Mouse (Mus musculus) kidney, adult 2 months (tissue): ENCODE measurements around the gene Krtap10-10. TPM values are rescaled to one million over a fixed set of nuclear protein-coding genes. Genes with fewer than 3 reads are reported as not detected.

Experiments
- DNase-seq: peaks from one replicate; pipeline ENCODE4 v3.0.0; 2021
- H3K27ac ChIP-seq: fragments of 200-500 bp; 2 replicates; pipeline ENCODE4 v1.5.1; 2012; ENCODE audit warnings: low read depth, low read length, control low read depth, inconsistent platforms; ENCODE audit not compliant: insufficient read depth
- H3K27me3 ChIP-seq: fragments of 200-500 bp; replicated peaks from 2 replicates; pipeline ENCODE4 v1.6.1; 2012; ENCODE audit warnings: mild to moderate bottlenecking, moderate library complexity, low read length, inconsistent platforms; ENCODE audit not compliant: control insufficient read depth, insufficient read depth
- H3K36me3 ChIP-seq: fragments of 200-500 bp; 2 replicates; pipeline ENCODE4 v1.6.1; 2012; ENCODE audit warnings: mild to moderate bottlenecking, moderate library complexity, low read length, inconsistent platforms; ENCODE audit not compliant: control insufficient read depth, insufficient read depth
- H3K4me1 ChIP-seq: fragments of 200-500 bp; 2 replicates; pipeline ENCODE4 v1.6.1; 2011; ENCODE audit warnings: low read length; ENCODE audit not compliant: control insufficient read depth, insufficient read depth
- H3K4me3 ChIP-seq: fragments of 200-500 bp; 2 replicates; pipeline ENCODE4 v1.5.1; 2011; ENCODE audit warnings: mild to moderate bottlenecking, low read depth, low read length, control low read depth; ENCODE audit not compliant: insufficient read depth
- CTCF ChIP-seq: fragments of 200-500 bp; conservative IDR thresholded peaks from 2 replicates; pipeline ENCODE4 v1.5.1; 2011; ENCODE audit warnings: low read depth, mild to moderate bottlenecking, control low read depth, low read length, moderate library complexity, mixed read lengths; ENCODE audit not compliant: insufficient read depth, insufficient read length
- POLR2A ChIP-seq: fragments of 200-500 bp; IDR thresholded peaks from one replicate; pipeline ENCODE4 v1.6.1; 2011; ENCODE audit warnings: low read depth, low read length, control low read depth
- WGBS: fragments of 180-500 bp; shearing (Covaris S2); methylation state at CpG from one replicate; pipeline ENCODE4 v1.1.7; 2018; 5-methylcytosine and 5-hydroxymethylcytosine counted together
- polyA plus RNA-seq: library from polyadenylated mRNA; depleted of rRNA; stranded (reverse); fragments of >200 nt; gene quantifications from 2 replicates; pipeline ENCODE4 v1.2.3, GENCODE M21; 2012; rRNA removed

Gene Krtap10-10
- polyA plus RNA-seq, 1 experiment: not detected

DNA sequence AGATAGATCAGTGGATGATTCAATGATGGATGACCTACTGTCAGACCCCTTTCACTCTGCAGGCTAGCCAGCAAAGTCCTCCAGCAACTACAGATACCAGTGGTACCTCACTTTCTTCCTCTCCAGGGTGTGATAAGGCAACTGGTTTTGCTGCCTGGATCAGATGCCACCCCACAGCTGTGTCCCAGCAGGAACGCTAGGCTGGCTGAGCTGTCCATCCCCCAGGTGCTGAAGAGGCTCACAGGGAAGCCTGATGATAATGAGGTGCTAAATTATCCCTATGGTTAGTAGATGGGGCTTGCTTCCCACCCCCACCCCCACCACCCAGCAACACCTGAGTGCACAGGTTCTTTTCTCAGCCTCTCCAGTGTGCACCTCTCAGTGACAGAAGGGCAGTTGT lies 31.8 kb downstream of the Krtap10-10 start:
- DNase-seq: no peak
- Histone ChIP-seq H3K27me3 (no peaks in the 10 kb centered on the region), H3K36me3 (no peaks in the 10 kb centered on the region), H3K4me1 (no peaks in the 10 kb centered on the region), H3K4me3 (no peak overlapping the region), H3K27ac (no peak overlapping the region)
- TF ChIP-seq POLR2A: no peak
- TF ChIP-seq CTCF: no peak
- WGBS: 23% methylated on average over 1 of the region's 1 CpGs

- no peaks in the 10 kb centered on the region for H3K27me3 ChIP-seq
- no peak overlapping the region for H3K27ac ChIP-seq
- H3K36me3 ChIP-seq: no peaks in the 10 kb centered on the region
- DNase-seq: no peak
- 91% methylated on average over 7 of the region's 7 CpGs for WGBS
- H3K4me3 ChIP-seq: no peak overlapping the region
- H3K4me1 ChIP-seq: no peaks in the 10 kb centered on the region
- TF ChIP-seq POLR2A (no peak), CTCF (no peak)
Observed at GRCm38 (mm10) chr10:77869651-77870050, 33.9 kb downstream of the Krtap10-10 start.

DNA sequence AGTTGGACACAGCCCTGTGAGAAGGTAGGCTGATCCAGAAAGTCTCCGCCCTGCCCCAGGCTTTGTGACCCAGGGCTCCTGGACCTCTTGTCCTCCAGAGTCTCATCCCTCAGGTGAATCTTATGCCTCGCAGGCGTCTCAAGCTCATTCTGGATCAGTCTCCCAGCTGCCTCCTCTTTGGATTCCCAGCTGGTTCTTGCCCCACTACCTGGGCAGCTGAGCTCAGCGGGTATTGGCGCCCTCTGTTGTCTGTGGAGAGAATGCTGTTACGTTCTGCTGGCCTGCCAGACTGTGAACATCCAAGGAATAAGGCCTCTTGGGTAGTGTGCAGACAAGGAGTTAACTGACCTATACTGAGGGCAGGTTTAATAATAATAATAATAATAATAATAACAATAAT lies 43.2 kb downstream of the Krtap10-10 start:
- Histone ChIP-seq H3K36me3 (no peaks in the 10 kb centered on the region), H3K27ac (no peak overlapping the region), H3K27me3 (no peaks in the 10 kb centered on the region), H3K4me3 (no peak overlapping the region), H3K4me1 (no peaks in the 10 kb centered on the region)
- WGBS: 65% methylated on average over 6 of the region's 6 CpGs
- TF ChIP-seq CTCF: peak; percentile 70
- TF ChIP-seq POLR2A: no peak
- DNase-seq: peak; percentile 47

GRCm38 (mm10) chr10:77880305-77880704 lies 44.6 kb downstream of the Krtap10-10 start:
- no peaks in the 10 kb centered on the region for H3K27me3 ChIP-seq
- no peaks in the 10 kb centered on the region for H3K4me1 ChIP-seq
- no peaks in the 10 kb centered on the region for H3K36me3 ChIP-seq
- TF ChIP-seq CTCF (peak; percentile 33; the same call in 1 of the 2 replicates), POLR2A (no peak)
- DNase-seq: no peak
- WGBS: 57% methylated on average over 3 of the region's 3 CpGs
- no peak overlapping the region for H3K27ac ChIP-seq
- no peak overlapping the region for H3K4me3 ChIP-seq

DNA sequence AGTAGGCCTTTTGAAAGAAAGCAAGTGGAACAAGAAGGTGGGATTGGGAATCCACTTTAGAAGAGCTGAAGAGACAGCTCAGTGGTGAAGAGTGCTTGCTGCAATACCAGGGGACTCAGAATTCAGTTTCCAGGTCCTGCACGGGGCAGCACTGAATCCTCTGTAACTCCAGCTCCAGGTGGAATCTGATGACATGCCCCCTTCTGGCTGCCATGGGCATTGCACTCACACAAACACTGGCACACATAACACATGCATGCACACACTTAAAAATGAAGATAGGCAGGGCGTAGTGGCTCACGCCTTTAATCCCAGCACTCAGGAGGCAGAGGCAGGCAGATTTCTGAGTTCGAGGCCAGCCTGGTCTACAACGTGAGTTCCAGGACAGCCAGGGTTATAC lies 46.8 kb downstream of the Krtap10-10 start:
- DNase-seq: no peak
- H3K27me3 ChIP-seq: no peaks in the 10 kb centered on the region
- no peak overlapping the region for H3K27ac ChIP-seq
- 86% methylated on average over 5 of the region's 5 CpGs for WGBS
- no peak overlapping the region for H3K4me3 ChIP-seq
- TF ChIP-seq POLR2A (no peak), CTCF (peak; percentile 27; the same call in 1 of the 2 replicates)
- H3K36me3 ChIP-seq: no peaks in the 10 kb centered on the region
- no peaks in the 10 kb centered on the region for H3K4me1 ChIP-seq

DNA sequence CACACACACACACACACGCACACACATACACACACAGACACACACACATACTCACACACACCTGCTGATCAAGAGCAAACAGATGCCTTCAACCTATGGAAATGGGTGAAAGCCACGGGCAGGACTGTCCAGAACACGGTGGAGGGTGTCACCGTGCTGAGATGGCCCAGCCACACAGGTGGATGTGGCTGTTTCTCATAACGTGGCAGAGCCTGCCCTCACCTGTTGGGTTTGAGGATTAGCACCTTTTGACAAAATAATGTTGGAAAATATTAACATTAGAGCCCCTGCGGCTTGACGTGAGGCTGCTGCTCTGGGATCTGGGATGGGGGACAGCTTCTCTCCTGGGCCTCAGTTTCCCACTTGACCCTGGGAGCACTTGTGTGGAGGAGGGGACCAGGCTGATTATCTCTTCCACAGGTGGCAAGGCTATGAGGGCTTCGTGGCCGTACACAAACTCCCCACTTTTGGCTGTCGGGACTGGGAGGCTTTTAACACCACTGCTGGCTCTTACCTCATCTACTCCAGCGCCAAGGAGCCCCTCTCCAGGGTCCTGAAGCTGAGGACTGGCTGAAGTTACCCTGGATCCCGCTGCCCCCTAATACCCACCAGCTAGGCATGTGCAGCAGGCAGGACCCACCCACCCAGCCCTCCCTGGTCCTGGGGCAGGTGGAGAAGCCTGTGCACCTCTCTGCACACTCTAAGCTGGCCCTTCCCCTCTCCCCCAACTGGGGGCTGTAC lies 50.4 kb downstream of the Krtap10-10 start:
- Histone ChIP-seq H3K36me3 (no peaks in the 10 kb centered on the region), H3K4me1 (no peaks in the 10 kb centered on the region), H3K27ac (no peak overlapping the region), H3K4me3 (no peak overlapping the region), H3K27me3 (no peaks in the 10 kb centered on the region)
- TF ChIP-seq POLR2A (no peak), CTCF (peak; percentile 38; the same call in 1 of the 2 replicates)
- WGBS: 45% methylated on average over 12 of the region's 12 CpGs
- DNase-seq: no peak

Other genes starting within 250 kb of the Krtap10-10 start
- 241 and 269 TPM in 2 replicates for gene Sumo3, start 229.8 kb upstream of the Krtap10-10 start, polyA plus RNA-seq
- not detected in 2 replicates for gene Gm49325, start 229.8 kb upstream of the Krtap10-10 start, polyA plus RNA-seq
- 29.9 and 33.8 TPM in 2 replicates for gene Ube2g2, start 213.7 kb upstream of the Krtap10-10 start, polyA plus RNA-seq
- 0.86 and 1.2 TPM in 2 replicates for gene Tspear, start 149.4 kb upstream of the Krtap10-10 start, polyA plus RNA-seq
- not detected in 2 replicates for gene Gm19402, start 145.2 kb upstream of the Krtap10-10 start, polyA plus RNA-seq
- not detected in 2 replicates for gene Gm9508, start 138.7 kb upstream of the Krtap10-10 start, polyA plus RNA-seq
- not detected in 2 replicates for gene Gm10272, start 129.3 kb upstream of the Krtap10-10 start, polyA plus RNA-seq
- not detected in 2 replicates for gene Gm10024, start 124.5 kb upstream of the Krtap10-10 start, polyA plus RNA-seq
- not detected in 2 replicates for gene Gm10142, start 120.1 kb upstream of the Krtap10-10 start, polyA plus RNA-seq
- not detected in 2 replicates for gene Krtap12-1, start 115.3 kb upstream of the Krtap10-10 start, polyA plus RNA-seq
- not detected in 2 replicates for gene Gm10100, start 109.5 kb upstream of the Krtap10-10 start, polyA plus RNA-seq
- gene Gm18596, start 93.3 kb upstream of the Krtap10-10 start, polyA plus RNA-seq: not detected in 2 replicates
- gene Gm9736, start 84.6 kb upstream of the Krtap10-10 start, polyA plus RNA-seq: not detected in 2 replicates
- not detected in 2 replicates for gene Gm3233, start 76.3 kb upstream of the Krtap10-10 start, polyA plus RNA-seq
- not detected in 2 replicates for gene Gm3238, start 64.6 kb upstream of the Krtap10-10 start, polyA plus RNA-seq
- gene Gm7138, start 59.0 kb upstream of the Krtap10-10 start, polyA plus RNA-seq: not detected in 2 replicates
- not detected in 2 replicates for gene Gm3250, start 53.4 kb upstream of the Krtap10-10 start, polyA plus RNA-seq
- not detected in 2 replicates for gene Gm7137, start 47.7 kb upstream of the Krtap10-10 start, polyA plus RNA-seq
- gene Gm9639, start 40.9 kb upstream of the Krtap10-10 start, polyA plus RNA-seq: not detected in 2 replicates
- not detected in 2 replicates for gene Gm19668, start 36.8 kb upstream of the Krtap10-10 start, polyA plus RNA-seq
- gene Gm9507, start 24.1 kb upstream of the Krtap10-10 start, polyA plus RNA-seq: not detected in 2 replicates
- not detected in 2 replicates for gene Gm2696, start 21.3 kb upstream of the Krtap10-10 start, polyA plus RNA-seq
- not detected in 2 replicates for gene Krtap10-4, start 8.9 kb upstream of the Krtap10-10 start, polyA plus RNA-seq
- gene Gm36176, start 10.9 kb downstream of the Krtap10-10 start, polyA plus RNA-seq: not detected in 2 replicates
- not detected in 2 replicates for gene Gm10318, start 16.9 kb downstream of the Krtap10-10 start, polyA plus RNA-seq
- not detected in 2 replicates for gene Gm3285, start 26.0 kb downstream of the Krtap10-10 start, polyA plus RNA-seq
- gene Lrrc3, start 66.6 kb downstream of the Krtap10-10 start, polyA plus RNA-seq: 8.4 and 8.6 TPM in 2 replicates
- 0.53 and 1.2 TPM in 2 replicates for gene Trpm2, start 134.6 kb downstream of the Krtap10-10 start, polyA plus RNA-seq
- gene 1810043G02Rik, start 142.6 kb downstream of the Krtap10-10 start, polyA plus RNA-seq: 60.5 and 75.3 TPM in 2 replicates
- gene Pfkl, start 174.1 kb downstream of the Krtap10-10 start, polyA plus RNA-seq: 100 and 107 TPM in 2 replicates
- gene Dnmt3l, start 206.0 kb downstream of the Krtap10-10 start, polyA plus RNA-seq: 0.34 and 1.1 TPM in 2 replicates
- gene Aire, start 207.7 kb downstream of the Krtap10-10 start, polyA plus RNA-seq: 0.23 and 0.41 TPM in 2 replicates
- 13.3 and 19.0 TPM in 2 replicates for gene Icosl, start 233.4 kb downstream of the Krtap10-10 start, polyA plus RNA-seq